Mouse (Mus musculus) pancreas, adult 10 weeks (tissue): ENCODE results near the gene Ube2r2. TPM values are rescaled to one million over a fixed set of nuclear protein-coding genes. Genes with fewer than 3 reads are reported as not detected.

ENCODE experiments used
- polyA plus RNA-seq: library from polyadenylated mRNA; stranded (reverse); fragments of 350-450 nt; fragmentation: Illumina TruSeq; extraction: RNeasy Lipid Tissue Mini Kit (QIAGEN cat#74804); gene quantifications from one replicate; pipeline ENCODE4 v1.2.3, GENCODE M21; 2015; ENCODE audit warnings: low read depth, low replicate concordance; ENCODE audit not compliant: insufficient read depth

The Ube2r2 gene
- polyA plus RNA-seq: 17.8 TPM

DNA sequence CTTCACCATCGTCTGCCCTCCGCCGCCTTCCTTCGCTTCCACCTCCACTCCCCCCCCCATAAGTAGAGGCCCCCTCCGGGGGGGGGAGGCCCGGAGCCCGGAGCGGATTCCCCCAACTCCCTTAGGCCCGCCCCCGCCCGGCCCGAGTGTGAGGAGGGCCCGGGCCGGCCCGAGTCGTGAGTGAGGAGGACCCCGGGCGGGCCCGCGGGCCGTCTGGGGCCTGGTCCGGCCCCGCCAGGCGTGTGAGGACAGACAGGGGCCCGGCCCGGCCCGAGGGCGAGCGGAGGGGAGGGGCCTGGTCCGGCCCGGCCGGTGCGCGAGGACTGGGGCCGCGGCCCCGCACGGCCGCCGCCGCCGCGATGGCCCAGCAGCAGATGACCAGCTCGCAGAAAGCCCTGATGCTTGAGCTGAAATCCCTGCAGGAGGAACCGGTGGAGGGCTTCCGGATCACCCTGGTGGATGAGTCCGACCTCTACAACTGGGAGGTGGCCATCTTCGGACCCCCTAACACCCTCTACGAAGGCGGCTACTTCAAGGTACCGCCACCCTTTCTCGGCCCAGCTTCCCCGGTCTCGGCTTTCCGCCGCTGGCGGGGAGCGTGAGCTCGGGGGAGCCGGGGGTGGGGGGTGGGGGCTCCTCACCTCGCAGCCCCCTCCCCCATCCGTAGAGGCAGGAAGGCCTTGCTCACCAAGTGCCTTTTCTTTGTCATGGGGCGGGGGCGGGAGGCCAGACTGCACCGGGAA, at the start of gene Ube2r2:
Gene Ube2r2, plus strand, starts transcription at position 33 of the 743 bp plus-strand sequence.

DNA sequence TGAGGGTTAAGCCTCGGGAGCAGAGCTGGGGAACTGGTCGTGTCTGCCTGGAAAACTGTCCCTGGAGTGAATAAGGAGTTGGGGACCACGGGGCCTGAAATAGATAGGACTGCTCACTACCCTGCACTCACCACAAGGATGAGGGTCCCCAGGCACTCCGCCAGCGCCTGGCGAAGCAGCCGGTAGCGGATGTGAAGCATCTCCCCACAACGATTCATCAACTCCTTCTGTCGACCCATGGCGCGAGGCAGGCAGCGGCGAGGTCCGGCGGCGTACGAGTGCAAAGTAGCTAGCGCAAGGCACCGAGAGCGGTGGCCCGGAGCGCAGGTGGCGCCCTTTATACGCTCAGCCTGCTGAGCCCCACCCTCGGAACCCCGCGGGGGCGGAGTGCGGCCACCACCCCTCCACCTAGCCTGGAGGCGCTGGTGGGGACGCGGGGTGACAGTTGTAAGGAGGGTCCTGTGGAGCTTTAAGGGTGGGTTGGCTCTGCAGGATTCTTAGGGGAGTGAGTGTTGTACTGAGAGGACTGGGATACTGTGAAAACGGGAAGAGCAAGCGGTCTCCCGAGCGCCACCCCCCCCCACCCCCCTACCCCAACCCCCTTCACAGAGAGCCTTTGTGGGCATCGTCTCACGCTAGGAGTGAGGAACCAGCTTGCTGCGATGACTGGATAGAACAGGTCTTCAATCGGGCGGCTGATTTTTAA, 37.5 kb upstream of the Ube2r2 start, which contains the start of gene Aqp3:
Gene Aqp3, minus strand, starts transcription at position 313 of the 706 bp plus-strand sequence.

DNA sequence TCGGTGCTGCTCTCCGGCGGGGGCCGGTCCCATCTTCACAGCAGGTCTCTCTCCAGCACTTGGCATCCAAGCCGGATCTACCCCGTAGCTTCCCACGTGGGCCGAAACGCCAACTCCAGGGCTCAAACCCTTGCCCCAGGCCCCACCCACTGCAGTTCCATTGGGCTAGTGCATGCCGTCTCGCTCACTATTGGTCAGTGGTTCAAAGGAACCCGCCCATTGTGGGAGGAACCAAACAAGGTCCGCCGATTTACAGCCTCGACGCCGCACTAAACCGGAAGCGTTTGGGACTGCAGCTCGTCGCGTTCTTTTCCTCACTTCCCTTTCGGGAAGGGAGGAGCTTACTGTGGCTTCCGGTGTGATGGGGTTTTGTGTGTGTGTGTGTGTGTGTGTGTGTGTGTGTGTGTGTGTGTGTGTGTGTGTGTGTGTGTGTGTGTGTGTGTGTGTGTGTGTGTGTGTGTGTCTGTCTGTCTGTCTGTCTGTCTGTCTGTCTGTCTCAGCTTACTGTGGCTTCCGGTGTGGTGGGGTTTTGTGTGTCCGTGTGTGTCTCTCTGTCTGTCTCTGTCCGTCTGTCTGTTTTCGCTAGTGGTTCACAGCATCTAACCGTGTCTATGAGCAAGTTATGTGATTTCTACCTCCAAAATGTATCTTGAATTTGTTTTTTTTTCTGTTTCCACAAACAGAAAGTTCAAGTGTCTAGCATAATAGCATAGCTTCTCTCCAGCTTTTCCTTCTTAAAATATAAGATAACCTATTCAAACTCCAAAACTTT, 11.2 kb upstream of the Ube2r2 start, which contains the start of gene Nol6:
Gene Nol6, minus strand, starts transcription at position 276 of the 772 bp plus-strand sequence.

Other genes with a start within 250 kb of the Ube2r2 start
- gene Spink4, start 215.7 kb upstream of the Ube2r2 start, polyA plus RNA-seq: 5.2 TPM
- 69.8 TPM for gene Bag1, start 187.4 kb upstream of the Ube2r2 start, polyA plus RNA-seq
- 23.0 TPM for gene Chmp5, start 187.3 kb upstream of the Ube2r2 start, polyA plus RNA-seq
- 22.6 TPM for gene Nfx1, start 164.8 kb upstream of the Ube2r2 start, polyA plus RNA-seq
- 1.1 TPM for gene Aqp7, start 87.6 kb upstream of the Ube2r2 start, polyA plus RNA-seq
- not detected for gene Aqp3, start 37.6 kb upstream of the Ube2r2 start, polyA plus RNA-seq
- gene Nol6, start 11.3 kb upstream of the Ube2r2 start, polyA plus RNA-seq: 5.0 TPM
- 8.9 TPM for gene Ubap2, start 139.4 kb downstream of the Ube2r2 start, polyA plus RNA-seq
- 7.6 TPM for gene Dcaf12, start 179.1 kb downstream of the Ube2r2 start, polyA plus RNA-seq
- gene Ubap1, start 213.3 kb downstream of the Ube2r2 start, polyA plus RNA-seq: 10.5 TPM